25 mouse cellular contexts compared by ENCODE assay signal in genomic region chr2:85518292-85518691, GRCm38 (mm10). TPM values are rescaled to one million over a fixed set of nuclear protein-coding genes. Genes with fewer than 3 reads are reported as not detected.
A peak's percentile ranks its signal among the peaks of the same experiment; 100 is the strongest.
DNase-seq lines count a peak whose midpoint lies in the region; ATAC-seq and TF ChIP-seq lines count a peak whose summit lies in the region.
"Had no signal": no experiment of that assay in that cellular context is flagged by ENCODE, and none has a peak within 500 bp of the region (broad histone marks: within the 10 kb centered on the region; RNA-seq: fewer than 3 reads in every experiment).

No protein-coding gene starts in this region.

- H3K4me3 ChIP-seq in stomach, postnatal 0 days (ENCODE audit: low read depth, low read length), result 0 out of 2 replicates have a peak overlapping the region, but pooled peaks have one; percentile 15
- H3K4me3 ChIP-seq: embryonic facial prominence, embryonic 12.5 days; forebrain, embryonic 13.5 days; heart, embryonic 15.5 days; hindbrain, embryonic 13.5 days; layer of hippocampus, adult 2 months; limb, embryonic 13.5 days; liver, embryonic 13.5 days; lung, embryonic 15.5 days; neural tube, embryonic 12.5 days had no signal

- H3K4me2 ChIP-seq in stomach, postnatal 0 days (replicated peaks; ENCODE audit: low read depth), result peak overlapping the region; percentile 11; the same call in 1 of the 2 replicates
- H3K4me2 ChIP-seq: embryonic facial prominence, embryonic 12.5 days; forebrain, embryonic 13.5 days; heart, embryonic 15.5 days; hindbrain, embryonic 13.5 days; limb, embryonic 13.5 days; liver, embryonic 13.5 days; lung, embryonic 15.5 days; neural tube, embryonic 12.5 days had no signal

- no peak for ATAC-seq in stomach, postnatal 0 days (ENCODE audit: low FRiP score, low TSS enrichment)

- H3K9me3 ChIP-seq in stomach, postnatal 0 days (ENCODE audit: control insufficient read depth, low read length), result no peaks in the 10 kb centered on the region
- H3K9me3 ChIP-seq: embryonic facial prominence, embryonic 12.5 days; forebrain, embryonic 13.5 days; heart, embryonic 15.5 days; hindbrain, embryonic 13.5 days; limb, embryonic 13.5 days; liver, embryonic 13.5 days; lung, embryonic 15.5 days; neural tube, embryonic 12.5 days had no signal

- no peaks in the 10 kb centered on the region for H3K36me3 ChIP-seq in stomach, postnatal 0 days (ENCODE audit: control insufficient read depth, insufficient read depth, low read length)
- H3K36me3 ChIP-seq: embryonic facial prominence, embryonic 12.5 days; heart, embryonic 15.5 days; hindbrain, embryonic 13.5 days; limb, embryonic 13.5 days; liver, embryonic 13.5 days; lung, embryonic 15.5 days; neural tube, embryonic 12.5 days had no signal

- H3K27me3 ChIP-seq in stomach, postnatal 0 days (ENCODE audit: control insufficient read depth, insufficient read depth, low read length), result no peaks in the 10 kb centered on the region
- H3K27me3 ChIP-seq: embryonic facial prominence, embryonic 12.5 days; forebrain, embryonic 13.5 days; heart, embryonic 15.5 days; hindbrain, embryonic 13.5 days; limb, embryonic 13.5 days; liver, embryonic 13.5 days; lung, embryonic 15.5 days; neural tube, embryonic 12.5 days had no signal

- TF ChIP-seq EP300 in stomach, postnatal 0 days (optimal IDR thresholded peaks at IDR 0.05), result no peak

- 61% methylated on average over 10 of the region's 10 CpGs for WGBS in stomach, postnatal 0 days

- no peaks in the 10 kb centered on the region for H3K4me1 ChIP-seq in stomach, postnatal 0 days (replicated peaks; ENCODE audit: control insufficient read depth, insufficient read depth)
- H3K4me1 ChIP-seq: embryonic facial prominence, embryonic 12.5 days; forebrain, embryonic 13.5 days; heart, embryonic 15.5 days; hindbrain, embryonic 13.5 days; limb, embryonic 13.5 days; liver, embryonic 13.5 days; lung, embryonic 15.5 days; neural tube, embryonic 12.5 days had no signal

- peak; percentile 25 to 34 for DNase-seq in cerebellum, postnatal 10 days
- DNase-seq in cerebellum, adult 11-12 months, result no peak
- DNase-seq in ovary, postnatal 36 days (ENCODE audit: low spot score), result peak; percentile 3
- no peak for DNase-seq in ovary, postnatal 14 days (ENCODE audit: low spot score)
- DNase-seq in stomach, postnatal 0 days (ENCODE audit: low spot score), result no peak
- peak; percentile 41 to 46 for DNase-seq in urinary bladder, postnatal 36 days (ENCODE audit: low spot score in 2 of 2)
- DNase-seq in left cerebral cortex, adult 8-10 months (ENCODE audit: low spot score in 2 of 2), result no peak
- DNase-seq: adrenal gland, postnatal 36 days; heart, postnatal 36 days; kidney, adult 2 months; liver, embryonic 13.5 days; lung, postnatal 36 days; midbrain, embryonic 14.5 days had no signal

- peak overlapping the region; percentile 69 for H3K27ac ChIP-seq in stomach, postnatal 0 days (replicated peaks)
- H3K27ac ChIP-seq: embryonic facial prominence, embryonic 12.5 days; forebrain, embryonic 13.5 days; heart, embryonic 15.5 days; hindbrain, embryonic 13.5 days; layer of hippocampus, adult 2 months; limb, embryonic 13.5 days; liver, embryonic 13.5 days; lung, embryonic 15.5 days; neural tube, embryonic 12.5 days had no signal

- TF ChIP-seq CTCF in stomach, postnatal 0 days (IDR thresholded peaks at IDR 0.05; ENCODE audit: low read depth), result no peak

- no peak overlapping the region for H3K9ac ChIP-seq in stomach, postnatal 0 days (ENCODE audit: low read length)
- H3K9ac ChIP-seq: embryonic facial prominence, embryonic 12.5 days; forebrain, embryonic 13.5 days; heart, embryonic 15.5 days; hindbrain, embryonic 13.5 days; limb, embryonic 13.5 days; liver, embryonic 13.5 days; lung, embryonic 15.5 days; neural tube, embryonic 12.5 days had no signal

RNA-seq across cellular contexts. Expression of gene 4833423E24Rik, which starts 0.5 kb away (rescaled TPM):
- 60.6 and 61.5 TPM in 2 replicates for polyA plus RNA-seq in stomach, postnatal 0 days (2015; fragmentation: Nextera tagmentation; extraction: Ambion mirVana)
- total RNA-seq in left cerebral cortex, adult 8-10 months (2022), result under 1 TPM in 3 of 4 experiments, not detected in 1; 0.15 to 0.27 (median 0.16) TPM
- total RNA-seq: gastrocnemius, adult 18-20 months; heart, postnatal 36 days; megakaryocyte-erythroid progenitor cell, adult 5-6 weeks had no signal
- polyA plus RNA-seq: forebrain, embryonic 13.5 days; gonadal fat pad, adult 2 months; hindbrain, embryonic 13.5 days; kidney, adult 2 months; liver, embryonic 13.5 days; neural tube, embryonic 12.5 days; testis, adult 2 months had no signal

Comparison
In these comparisons a context has a peak if more than half of its experiments do, and no peak if none do; other contexts are left out.
1. DNase-seq: peak in cerebellum, postnatal 10 days (2 of 2), ovary, postnatal 36 days (single experiment) and urinary bladder, postnatal 36 days (2 of 2); none in cerebellum, adult 11-12 months (single experiment), ovary, postnatal 14 days (single experiment), stomach, postnatal 0 days (single experiment) and left cerebral cortex, adult 8-10 months (0 of 2).